Mouse (Mus musculus): ENCODE measurements around the gene Cnga1. TPM values are rescaled to one million over a fixed set of nuclear protein-coding genes. Genes with fewer than 3 reads are reported as not detected.
A peak's percentile ranks its signal among the peaks of the same experiment; 100 is the strongest.

Gene Cnga1
- polyA plus RNA-seq, 1 experiment from 2014 or later = not detected

GRCm38 (mm10) chr5:72664854-72665253 is 20.8 kb upstream of the Cnga1 start:
- no peaks in the 10 kb centered on the region for H3K36me3 ChIP-seq (ENCODE audit: control insufficient read depth, insufficient read depth, low read length)
- no peak overlapping the region for H3K4me3 ChIP-seq (ENCODE audit: low read length)
- no peak overlapping the region for H3K27ac ChIP-seq (ENCODE audit: low read depth, low read length)
- 57% methylated on average over 3 of the region's 3 CpGs for WGBS
- H3K4me2 ChIP-seq (ENCODE audit: low read length) = no peak overlapping the region
- no peak for ATAC-seq
- no peak overlapping the region for H3K9ac ChIP-seq (ENCODE audit: low read depth, low read length)
- no peaks in the 10 kb centered on the region for H3K9me3 ChIP-seq (ENCODE audit: control insufficient read depth, low read length)
- no peaks in the 10 kb centered on the region for H3K4me1 ChIP-seq (ENCODE audit: control insufficient read depth, insufficient read depth, low read depth, low read length)
- H3K27me3 ChIP-seq (replicated peaks; ENCODE audit: control insufficient read depth, insufficient read depth, low read length) = no peaks in the 10 kb centered on the region

- Histone ChIP-seq H3K9ac (ENCODE audit: low read depth, low read length) (no peak overlapping the region), H3K36me3 (ENCODE audit: control insufficient read depth, insufficient read depth, low read length) (no peaks in the 10 kb centered on the region), H3K27ac (ENCODE audit: low read depth, low read length) (no peak overlapping the region), H3K9me3 (ENCODE audit: control insufficient read depth, low read length) (no peaks in the 10 kb centered on the region), H3K27me3 (replicated peaks; ENCODE audit: control insufficient read depth, insufficient read depth, low read length) (no peaks in the 10 kb centered on the region), H3K4me1 (ENCODE audit: control insufficient read depth, insufficient read depth, low read depth, low read length) (no peaks in the 10 kb centered on the region), H3K4me3 (ENCODE audit: low read length) (no peak overlapping the region), H3K4me2 (ENCODE audit: low read length) (no peak overlapping the region)
- WGBS = 70% methylated on average over 5 of the region's 5 CpGs
- ATAC-seq = no peak
Measured at GRCm38 (mm10) chr5:72664126-72664525, 20.1 kb upstream of the Cnga1 start.

- Histone ChIP-seq H3K9me3 (ENCODE audit: control insufficient read depth, low read length) (no peaks in the 10 kb centered on the region), H3K9ac (ENCODE audit: low read depth, low read length) (no peak overlapping the region), H3K4me1 (ENCODE audit: control insufficient read depth, insufficient read depth, low read depth, low read length) (no peaks in the 10 kb centered on the region), H3K27me3 (replicated peaks; ENCODE audit: control insufficient read depth, insufficient read depth, low read length) (no peaks in the 10 kb centered on the region), H3K4me3 (ENCODE audit: low read length) (no peak overlapping the region), H3K4me2 (ENCODE audit: low read length) (no peak overlapping the region), H3K36me3 (ENCODE audit: control insufficient read depth, insufficient read depth, low read length) (no peaks in the 10 kb centered on the region), H3K27ac (ENCODE audit: low read depth, low read length) (no peak overlapping the region)
- WGBS = 90% methylated on average over 6 of the region's 6 CpGs
- no peak for ATAC-seq
Measured at GRCm38 (mm10) chr5:72661051-72661781, 17.1 kb upstream of the Cnga1 start.

GRCm38 (mm10) chr5:72658375-72658774 is 14.3 kb upstream of the Cnga1 start:
- H3K9me3 ChIP-seq (ENCODE audit: control insufficient read depth, low read length) = no peaks in the 10 kb centered on the region
- H3K36me3 ChIP-seq (ENCODE audit: control insufficient read depth, insufficient read depth, low read length) = no peaks in the 10 kb centered on the region
- H3K4me2 ChIP-seq (ENCODE audit: low read length) = no peak overlapping the region
- 90% methylated on average over 13 of the region's 13 CpGs for WGBS
- no peak overlapping the region for H3K4me3 ChIP-seq (ENCODE audit: low read length)
- H3K4me1 ChIP-seq (ENCODE audit: control insufficient read depth, insufficient read depth, low read depth, low read length) = no peaks in the 10 kb centered on the region
- no peak overlapping the region for H3K9ac ChIP-seq (ENCODE audit: low read depth, low read length)
- H3K27me3 ChIP-seq (replicated peaks; ENCODE audit: control insufficient read depth, insufficient read depth, low read length) = no peaks in the 10 kb centered on the region; the same call in 1 of the 2 replicates
- no peak overlapping the region for H3K27ac ChIP-seq (ENCODE audit: low read depth, low read length)
- no peak for ATAC-seq

GRCm38 (mm10) chr5:72656270-72656791 is 12.3 kb upstream of the Cnga1 start:
- H3K9me3 ChIP-seq (ENCODE audit: control insufficient read depth, low read length) = no peaks in the 10 kb centered on the region
- no peaks in the 10 kb centered on the region for H3K36me3 ChIP-seq (ENCODE audit: control insufficient read depth, insufficient read depth, low read length)
- H3K4me1 ChIP-seq (ENCODE audit: control insufficient read depth, insufficient read depth, low read depth, low read length) = no peaks in the 10 kb centered on the region
- no peak for ATAC-seq
- H3K4me3 ChIP-seq (ENCODE audit: low read length) = no peak overlapping the region
- H3K27me3 ChIP-seq (replicated peaks; ENCODE audit: control insufficient read depth, insufficient read depth, low read length) = no peaks in the 10 kb centered on the region; the same call in 1 of the 2 replicates
- WGBS = 67% methylated on average over 7 of the region's 7 CpGs
- H3K9ac ChIP-seq (ENCODE audit: low read depth, low read length) = no peak overlapping the region
- H3K27ac ChIP-seq (ENCODE audit: low read depth, low read length) = no peak overlapping the region
- no peak overlapping the region for H3K4me2 ChIP-seq (ENCODE audit: low read length)

- no peak overlapping the region for H3K9ac ChIP-seq (ENCODE audit: low read depth, low read length)
- H3K4me2 ChIP-seq (ENCODE audit: low read length) = no peak overlapping the region
- no peak overlapping the region for H3K27ac ChIP-seq (ENCODE audit: low read depth, low read length)
- peaks cover 4% of the 10 kb centered on the region; the same call in 1 of the 2 replicates for H3K27me3 ChIP-seq (replicated peaks; ENCODE audit: control insufficient read depth, insufficient read depth, low read length)
- peak; percentile 54; the same call in 1 of the 2 replicates for ATAC-seq
- no peaks in the 10 kb centered on the region for H3K4me1 ChIP-seq (ENCODE audit: control insufficient read depth, insufficient read depth, low read depth, low read length)
- WGBS = 62% methylated on average over 10 of the region's 10 CpGs
- no peaks in the 10 kb centered on the region for H3K36me3 ChIP-seq (ENCODE audit: control insufficient read depth, insufficient read depth, low read length)
- H3K9me3 ChIP-seq (ENCODE audit: control insufficient read depth, low read length) = no peaks in the 10 kb centered on the region
- H3K4me3 ChIP-seq (ENCODE audit: low read length) = no peak overlapping the region
Measured at GRCm38 (mm10) chr5:72653068-72653674, 9.1 kb upstream of the Cnga1 start.

- Histone ChIP-seq H3K4me1 (ENCODE audit: control insufficient read depth, insufficient read depth, low read depth, low read length) (peaks cover 8% of the 10 kb centered on the region), H3K36me3 (ENCODE audit: control insufficient read depth, insufficient read depth, low read length) (no peaks in the 10 kb centered on the region), H3K9me3 (ENCODE audit: control insufficient read depth, low read length) (no peaks in the 10 kb centered on the region), H3K4me3 (ENCODE audit: low read length) (no peak overlapping the region), H3K4me2 (ENCODE audit: low read length) (no peak overlapping the region), H3K9ac (ENCODE audit: low read depth, low read length) (no peak overlapping the region), H3K27ac (ENCODE audit: low read depth, low read length) (no peak overlapping the region), H3K27me3 (replicated peaks; ENCODE audit: control insufficient read depth, insufficient read depth, low read length) (peaks cover 11% of the 10 kb centered on the region; the same call in 1 of the 2 replicates)
- ATAC-seq = no peak
- WGBS = 86% methylated on average over 9 of the region's 9 CpGs
Measured at GRCm38 (mm10) chr5:72648987-72649735, 5.1 kb upstream of the Cnga1 start.

- WGBS = 4% methylated on average over 18 of the region's 18 CpGs
- ATAC-seq = peak; percentile 70
- peak overlapping the region; percentile 59 for H3K9ac ChIP-seq (ENCODE audit: low read depth, low read length)
- H3K4me2 ChIP-seq (ENCODE audit: low read length) = peak overlapping the region; percentile 98
- H3K4me3 ChIP-seq (ENCODE audit: low read length) = peak overlapping the region; percentile 55
- H3K9me3 ChIP-seq (ENCODE audit: control insufficient read depth, low read length) = no peaks in the 10 kb centered on the region
- H3K27me3 ChIP-seq (replicated peaks; ENCODE audit: control insufficient read depth, insufficient read depth, low read length) = peaks cover 11% of the 10 kb centered on the region; the same call in 1 of the 2 replicates
- no peak overlapping the region for H3K27ac ChIP-seq (ENCODE audit: low read depth, low read length)
- peaks cover 8% of the 10 kb centered on the region for H3K4me1 ChIP-seq (ENCODE audit: control insufficient read depth, insufficient read depth, low read depth, low read length)
- no peaks in the 10 kb centered on the region for H3K36me3 ChIP-seq (ENCODE audit: control insufficient read depth, insufficient read depth, low read length)
Measured at GRCm38 (mm10) chr5:72647958-72648595, 4.0 kb upstream of the Cnga1 start.

Data from hindbrain, embryonic 16.5 days (tissue).